Mouse (Mus musculus): ENCODE measurements around the gene Arl16. TPM values are rescaled to one million over a fixed set of nuclear protein-coding genes. Genes with fewer than 3 reads are reported as not detected.

The Arl16 gene
- polyA plus RNA-seq, 1 experiment from 2014 or later = 58.9 TPM

GRCm38 (mm10) chr11:120501701-120502100 is 34.3 kb upstream of the Arl16 start:
- no peak overlapping the region for H3K4me3 ChIP-seq
- no peak overlapping the region for H3K9ac ChIP-seq
- 90% methylated on average over 4 of the region's 4 CpGs for WGBS
- H3K4me2 ChIP-seq = no peak overlapping the region
- H3K27ac ChIP-seq = no peak overlapping the region
- no peaks in the 10 kb centered on the region for H3K9me3 ChIP-seq
- ATAC-seq (ENCODE audit: low FRiP score) = no peak
- peaks cover 28% of the 10 kb centered on the region for H3K36me3 ChIP-seq
- no peaks in the 10 kb centered on the region for H3K4me1 ChIP-seq (replicated peaks)
- 0 out of 2 replicates have a peak, but pooled peaks cover 2% of the 10 kb centered on the region for H3K27me3 ChIP-seq

- Histone ChIP-seq H3K27ac (no peak overlapping the region), H3K27me3 (no peaks in the 10 kb centered on the region), H3K36me3 (peaks cover 35% of the 10 kb centered on the region), H3K4me3 (no peak overlapping the region), H3K9me3 (no peaks in the 10 kb centered on the region), H3K9ac (no peak overlapping the region), H3K4me2 (no peak overlapping the region), H3K4me1 (replicated peaks) (no peaks in the 10 kb centered on the region)
- 74% methylated on average over 6 of the region's 6 CpGs for WGBS
- ATAC-seq (ENCODE audit: low FRiP score) = no peak
Observed at GRCm38 (mm10) chr11:120501018-120501417, 33.6 kb upstream of the Arl16 start.

- WGBS = 31% methylated on average over 3 of the region's 3 CpGs
- no peaks in the 10 kb centered on the region for H3K27me3 ChIP-seq
- no peak for ATAC-seq (ENCODE audit: low FRiP score)
Observed at GRCm38 (mm10) chr11:120500357-120500756, 33.0 kb upstream of the Arl16 start.

GRCm38 (mm10) chr11:120499894-120500293 is 32.5 kb upstream of the Arl16 start:
- WGBS = 81% methylated on average over 6 of the region's 6 CpGs
- no peak for ATAC-seq (ENCODE audit: low FRiP score)
- H3K9ac ChIP-seq = no peak overlapping the region
- H3K4me3 ChIP-seq = no peak overlapping the region
- no peak overlapping the region for H3K4me2 ChIP-seq
- no peaks in the 10 kb centered on the region for H3K4me1 ChIP-seq (replicated peaks)
- no peaks in the 10 kb centered on the region for H3K9me3 ChIP-seq
- no peak overlapping the region for H3K27ac ChIP-seq
- H3K27me3 ChIP-seq = no peaks in the 10 kb centered on the region
- H3K36me3 ChIP-seq = peaks cover 46% of the 10 kb centered on the region

More at GRCm38 (mm10) chr11:120500357-120500756, 33.0 kb upstream of the Arl16 start:
- Histone ChIP-seq H3K27ac (no peak overlapping the region), H3K36me3 (peaks cover 42% of the 10 kb centered on the region), H3K9me3 (no peaks in the 10 kb centered on the region), H3K4me3 (no peak overlapping the region), H3K4me2 (no peak overlapping the region), H3K4me1 (replicated peaks) (no peaks in the 10 kb centered on the region), H3K9ac (no peak overlapping the region)

- Histone ChIP-seq H3K4me1 (replicated peaks) (peaks cover 4% of the 10 kb centered on the region), H3K4me2 (no peak overlapping the region), H3K9me3 (no peaks in the 10 kb centered on the region), H3K27ac (no peak overlapping the region), H3K4me3 (no peak overlapping the region), H3K36me3 (peaks cover 56% of the 10 kb centered on the region), H3K27me3 (no peaks in the 10 kb centered on the region), H3K9ac (no peak overlapping the region)
- ATAC-seq (ENCODE audit: low FRiP score) = no peak
- WGBS = 84% methylated on average over 5 of the region's 5 CpGs
Observed at GRCm38 (mm10) chr11:120498891-120499290, 31.5 kb upstream of the Arl16 start.

GRCm38 (mm10) chr11:120498226-120498625 is 30.8 kb upstream of the Arl16 start:
- Histone ChIP-seq H3K4me2 (no peak overlapping the region), H3K4me1 (replicated peaks) (peaks cover 11% of the 10 kb centered on the region), H3K36me3 (peaks cover 56% of the 10 kb centered on the region), H3K27me3 (no peaks in the 10 kb centered on the region), H3K9ac (0 out of 2 replicates have a peak overlapping the region, but pooled peaks have one; percentile 13), H3K4me3 (no peak overlapping the region), H3K27ac (no peak overlapping the region), H3K9me3 (no peaks in the 10 kb centered on the region)
- 97% methylated on average over 12 of the region's 12 CpGs for WGBS
- ATAC-seq (ENCODE audit: low FRiP score) = no peak

- Histone ChIP-seq H3K9me3 (no peaks in the 10 kb centered on the region), H3K9ac (no peak overlapping the region), H3K36me3 (peaks cover 56% of the 10 kb centered on the region), H3K4me2 (no peak overlapping the region), H3K27ac (no peak overlapping the region), H3K4me3 (no peak overlapping the region), H3K4me1 (replicated peaks) (peaks cover 19% of the 10 kb centered on the region), H3K27me3 (no peaks in the 10 kb centered on the region)
- ATAC-seq (ENCODE audit: low FRiP score) = no peak
- WGBS = 97% methylated on average over 3 of the region's 3 CpGs
Observed at GRCm38 (mm10) chr11:120497436-120497835, 30.0 kb upstream of the Arl16 start.

GRCm38 (mm10) chr11:120493911-120494310 is 26.5 kb upstream of the Arl16 start:
- Histone ChIP-seq H3K4me1 (replicated peaks) (peaks cover 43% of the 10 kb centered on the region), H3K27me3 (no peaks in the 10 kb centered on the region), H3K4me2 (peak overlapping the region; percentile 97), H3K4me3 (peak overlapping the region; percentile 93; the same call in 1 of the 2 replicates), H3K36me3 (peaks cover 55% of the 10 kb centered on the region), H3K9me3 (no peaks in the 10 kb centered on the region), H3K9ac (peak overlapping the region; percentile 94), H3K27ac (no peak overlapping the region)
- ATAC-seq (ENCODE audit: low FRiP score) = no peak
- WGBS = 90% methylated on average over 3 of the region's 3 CpGs

GRCm38 (mm10) chr11:120493351-120493750 is 25.9 kb upstream of the Arl16 start:
- peaks cover 43% of the 10 kb centered on the region for H3K4me1 ChIP-seq (replicated peaks)
- peak overlapping the region; percentile 93 for H3K4me3 ChIP-seq
- peak overlapping the region; percentile 97 for H3K4me2 ChIP-seq
- no peaks in the 10 kb centered on the region for H3K9me3 ChIP-seq
- ATAC-seq (ENCODE audit: low FRiP score) = no peak
- no peaks in the 10 kb centered on the region for H3K27me3 ChIP-seq
- H3K27ac ChIP-seq = peak overlapping the region; percentile 89
- 56% methylated on average over 3 of the region's 3 CpGs for WGBS
- peaks cover 55% of the 10 kb centered on the region for H3K36me3 ChIP-seq
- H3K9ac ChIP-seq = peak overlapping the region; percentile 94

- peak overlapping the region; percentile 97 for H3K4me2 ChIP-seq
- H3K36me3 ChIP-seq = peaks cover 55% of the 10 kb centered on the region
- peaks cover 43% of the 10 kb centered on the region for H3K4me1 ChIP-seq (replicated peaks)
- WGBS = 26% methylated on average over 3 of the region's 3 CpGs
- peak overlapping the region; percentile 89 for H3K27ac ChIP-seq
- peak overlapping the region; percentile 93 for H3K4me3 ChIP-seq
- H3K9ac ChIP-seq = peak overlapping the region; percentile 94
- no peaks in the 10 kb centered on the region for H3K27me3 ChIP-seq
- no peak for ATAC-seq (ENCODE audit: low FRiP score)
- H3K9me3 ChIP-seq = no peaks in the 10 kb centered on the region
Observed at GRCm38 (mm10) chr11:120492878-120493203, 25.4 kb upstream of the Arl16 start.

- Histone ChIP-seq H3K4me1 (replicated peaks) (peaks cover 43% of the 10 kb centered on the region), H3K9ac (peak overlapping the region; percentile 94), H3K36me3 (peaks cover 55% of the 10 kb centered on the region), H3K27me3 (no peaks in the 10 kb centered on the region), H3K4me3 (peak overlapping the region; percentile 93), H3K9me3 (no peaks in the 10 kb centered on the region), H3K27ac (peak overlapping the region; percentile 89), H3K4me2 (peak overlapping the region; percentile 97)
- under 1% methylated on average over 47 of the region's 48 CpGs for WGBS
- ATAC-seq (ENCODE audit: low FRiP score) = peak; percentile 57
Observed at GRCm38 (mm10) chr11:120492024-120492877, 24.8 kb upstream of the Arl16 start.

GRCm38 (mm10) chr11:120491317-120492023 is 24.1 kb upstream of the Arl16 start, which contains the start of gene Slc25a10:
Gene Slc25a10 (plus strand): TSS chr11:120491840.
- peak; percentile 86 for ATAC-seq (ENCODE audit: low FRiP score)
- peaks cover 55% of the 10 kb centered on the region for H3K36me3 ChIP-seq
- H3K9ac ChIP-seq = peak within 1 kb of the TSS; percentile 94
- no peaks in the 10 kb centered on the region for H3K27me3 ChIP-seq
- H3K4me1 ChIP-seq (replicated peaks) = peaks cover 46% of the 10 kb centered on the region
- no peaks in the 10 kb centered on the region for H3K9me3 ChIP-seq
- peak within 1 kb of the TSS; percentile 97 for H3K4me2 ChIP-seq
- peak within 1 kb of the TSS; percentile 93 for H3K4me3 ChIP-seq
- H3K27ac ChIP-seq = peak within 1 kb of the TSS; percentile 89
- WGBS = under 1% methylated on average over 35 of the region's 35 CpGs

Measured in hindbrain, embryonic 13.5 days (tissue).